Mouse (Mus musculus) testis, adult 10 weeks (tissue): ENCODE data around the gene Dnajc5. TPM values are rescaled to one million over a fixed set of nuclear protein-coding genes. Genes with fewer than 3 reads are reported as not detected.

Source experiments
- polyA plus RNA-seq: library from polyadenylated mRNA; stranded (reverse); fragments of 350-450 nt; fragmentation: Illumina TruSeq; extraction: RNeasy Lipid Tissue Mini Kit (QIAGEN cat#74804); gene quantifications from one replicate; pipeline ENCODE4 v1.2.3, GENCODE M21; 2014; ENCODE audit warnings: low read depth, low replicate concordance

Gene Dnajc5
- polyA plus RNA-seq, result 16.9 TPM

GRCm38 (mm10) chr2:181520118-181520935 is at the start of gene Dnajc5:
Dnajc5 (plus strand) TSS chr2:181520485.

DNA sequence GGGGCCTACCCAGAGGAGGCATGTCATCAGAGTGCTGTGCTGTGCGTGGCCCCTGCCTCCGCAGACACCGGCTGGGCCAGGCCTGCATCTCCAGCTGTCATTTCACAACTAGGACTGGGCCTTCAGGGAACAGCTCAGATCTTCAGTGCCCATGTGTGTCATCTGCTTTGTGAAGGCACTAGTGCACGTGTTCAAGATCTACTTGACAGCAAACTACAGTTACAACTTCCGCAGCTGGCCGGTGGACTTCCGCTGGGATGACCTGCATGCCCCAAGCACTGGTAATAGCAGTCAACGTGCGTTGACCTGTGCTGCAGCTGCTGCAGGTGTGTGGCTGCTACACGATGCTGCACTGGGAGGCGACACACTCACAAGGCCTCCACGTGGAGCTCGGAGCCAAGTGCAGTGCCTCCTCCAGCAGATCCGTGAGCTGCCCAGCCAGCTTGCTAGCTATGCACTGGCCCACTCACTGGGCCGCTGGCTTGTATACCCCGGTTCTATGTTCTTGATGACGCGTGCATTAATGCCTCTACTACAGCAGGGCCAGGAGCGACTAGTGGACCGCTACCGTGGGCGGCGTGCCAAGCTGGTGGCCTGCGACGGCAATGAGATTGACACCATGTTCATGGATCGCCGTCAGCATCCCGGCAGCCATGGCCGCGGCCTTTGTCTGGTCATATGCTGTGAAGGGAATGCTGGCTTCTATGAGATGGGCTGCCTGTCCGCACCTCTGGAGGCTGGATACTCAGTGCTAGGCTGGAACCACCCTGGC is 26.9 kb upstream of the Dnajc5 start, which contains the start of gene Abhd16b:
Gene Abhd16b, plus strand, starts transcription at position 51 of the 772 bp plus-strand sequence.

DNA sequence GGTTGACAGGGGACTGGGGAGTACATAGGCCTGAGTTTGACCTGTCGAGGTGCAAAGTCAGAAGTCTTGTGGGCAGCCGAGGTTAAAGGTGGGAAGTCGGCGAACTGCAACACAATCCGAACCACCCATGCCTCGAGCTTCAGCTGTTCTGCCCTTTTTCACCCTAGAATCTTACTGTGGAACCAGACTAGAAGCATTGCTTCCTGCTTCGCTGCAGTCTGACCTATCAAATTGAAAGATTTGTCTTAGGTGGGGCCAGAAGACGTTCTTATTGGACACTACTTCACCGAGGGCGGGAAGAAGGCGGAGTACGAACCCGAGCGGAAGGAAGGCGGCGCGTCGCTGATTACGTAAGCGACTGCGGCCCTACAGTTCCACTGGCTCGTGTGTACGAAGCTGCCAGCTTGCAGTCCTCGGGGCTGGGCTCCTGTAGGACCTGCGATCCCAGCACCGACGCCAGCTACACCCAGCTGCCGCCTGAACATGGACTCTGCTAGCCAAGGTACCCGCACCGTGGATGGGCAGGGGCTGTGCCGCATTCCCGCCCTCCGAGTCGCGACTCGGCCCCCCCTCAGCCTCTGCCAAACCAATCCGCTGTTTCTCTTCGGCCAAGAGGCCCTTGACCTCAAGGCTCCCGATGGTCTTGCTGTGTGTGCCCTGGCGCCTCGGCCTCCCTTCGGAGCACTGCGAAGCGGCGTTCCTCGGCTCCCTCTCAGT is 23.3 kb upstream of the Dnajc5 start, which contains the start of gene Tpd52l2:
Gene Tpd52l2, plus strand, starts transcription at position 312 of the 717 bp plus-strand sequence.

GRCm38 (mm10) chr2:181584411-181584942 is 64.2 kb downstream of the Dnajc5 start, which contains the start of gene Uckl1:
Uckl1 (minus strand) TSS chr2:181584892.

DNA sequence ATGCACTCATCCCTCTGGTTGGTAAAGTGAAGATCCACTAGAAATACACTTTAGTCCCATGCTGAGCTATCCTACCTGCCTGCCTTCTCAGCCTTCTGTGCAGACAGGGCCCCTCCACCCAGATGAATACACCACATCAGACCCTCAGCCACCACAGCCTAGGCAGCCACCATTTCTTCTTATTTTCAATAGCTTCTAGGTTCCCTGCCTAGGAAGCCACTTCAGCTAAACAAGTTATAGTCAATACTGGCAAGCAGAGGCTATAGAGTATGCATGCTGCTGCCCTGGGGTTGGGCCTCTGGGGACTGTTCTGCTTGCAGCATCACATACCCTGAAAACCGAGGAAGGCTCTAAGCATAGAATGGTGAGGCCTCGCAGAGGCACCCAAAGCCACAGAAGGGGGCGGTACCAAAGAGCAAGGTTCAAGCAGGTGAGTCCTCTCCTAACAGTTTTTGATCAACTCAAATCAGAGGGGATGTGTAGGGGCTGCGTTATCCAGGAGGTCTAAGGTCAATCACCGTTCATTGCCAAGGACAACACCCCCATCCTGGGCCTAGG is 71.3 kb downstream of the Dnajc5 start, which contains the start of gene Prpf6:
Gene Prpf6, plus strand, starts transcription at position 341 of the 558 bp plus-strand sequence.

DNA sequence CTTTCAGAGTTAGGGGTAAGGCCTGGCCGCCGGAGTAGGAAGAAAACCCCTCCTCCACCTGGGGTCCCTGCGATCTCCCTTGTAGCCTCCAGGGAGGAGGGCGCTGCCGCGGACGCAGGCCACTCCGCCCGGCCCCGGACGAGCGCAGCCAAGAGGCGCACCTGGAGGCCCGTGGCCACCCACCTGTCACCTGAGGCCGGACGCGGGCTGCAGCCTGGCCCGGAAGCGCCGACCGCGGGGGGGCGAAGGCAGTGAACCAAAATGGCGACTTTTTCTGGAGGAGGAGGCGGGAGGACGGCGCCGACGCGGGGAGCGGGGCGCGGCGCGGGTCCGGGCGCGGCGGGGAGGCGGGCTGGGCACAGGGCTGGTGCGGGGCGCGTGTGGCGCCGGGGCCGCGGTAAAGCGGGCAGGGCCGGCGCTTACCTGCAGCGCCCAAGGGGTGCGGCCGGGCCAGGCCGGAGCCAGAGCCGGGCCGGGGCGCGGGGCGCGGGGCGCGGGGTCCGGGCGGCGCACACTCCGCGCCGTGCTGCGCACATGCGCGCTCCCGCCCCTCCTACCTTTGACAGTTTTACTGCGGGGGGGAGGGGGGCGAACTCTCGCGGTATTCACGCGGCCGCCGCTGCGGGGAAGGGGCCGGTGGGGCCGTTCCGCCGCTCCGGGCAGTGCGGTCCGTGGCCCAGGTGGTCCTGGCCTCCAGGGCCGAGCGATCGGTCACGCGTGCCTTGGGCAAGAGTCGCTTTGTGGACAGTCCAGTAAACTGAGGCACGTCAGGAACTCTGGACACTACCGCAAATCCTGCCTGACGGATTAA is 72.2 kb downstream of the Dnajc5 start, which contains the start of gene Zfp512b:
Gene Zfp512b, minus strand, starts transcription at position 573 of the 811 bp plus-strand sequence.

GRCm38 (mm10) chr2:181598454-181599351 is 78.4 kb downstream of the Dnajc5 start, which contains the start of gene Samd10:
Samd10 (minus strand) TSS chr2:181599212.

Other genes starting within 250 kb of the Dnajc5 start
- gene Gmeb2, start 232.4 kb upstream of the Dnajc5 start, polyA plus RNA-seq, result 3.8 TPM
- not detected for gene Stmn3, start 206.0 kb upstream of the Dnajc5 start, polyA plus RNA-seq
- gene Rtel1, start 200.7 kb upstream of the Dnajc5 start, polyA plus RNA-seq, result 22.7 TPM
- 0.88 TPM for gene Zgpat, start 155.6 kb upstream of the Dnajc5 start, polyA plus RNA-seq
- 36.4 TPM for gene Arfrp1, start 155.1 kb upstream of the Dnajc5 start, polyA plus RNA-seq
- gene Lime1, start 140.4 kb upstream of the Dnajc5 start, polyA plus RNA-seq, result 0.50 TPM
- 2.3 TPM for gene Zbtb46, start 61.1 kb upstream of the Dnajc5 start, polyA plus RNA-seq
- 9.6 TPM for gene Abhd16b, start 27.3 kb upstream of the Dnajc5 start, polyA plus RNA-seq
- gene Tpd52l2, start 23.3 kb upstream of the Dnajc5 start, polyA plus RNA-seq, result 13.2 TPM
- 6.7 TPM for gene Uckl1, start 64.4 kb downstream of the Dnajc5 start, polyA plus RNA-seq
- 25.6 TPM for gene Prpf6, start 71.4 kb downstream of the Dnajc5 start, polyA plus RNA-seq
- 13.4 TPM for gene Zfp512b, start 72.3 kb downstream of the Dnajc5 start, polyA plus RNA-seq
- gene Samd10, start 78.7 kb downstream of the Dnajc5 start, polyA plus RNA-seq, result 14.0 TPM
- not detected for gene Gm29797, start 136.5 kb downstream of the Dnajc5 start, polyA plus RNA-seq
- 0.13 TPM for gene Sox18, start 151.2 kb downstream of the Dnajc5 start, polyA plus RNA-seq
- gene Tcea2, start 159.8 kb downstream of the Dnajc5 start, polyA plus RNA-seq, result 73.6 TPM
- gene Rgs19, start 173.5 kb downstream of the Dnajc5 start, polyA plus RNA-seq, result 8.8 TPM
- gene Lkaaear1, start 178.0 kb downstream of the Dnajc5 start, polyA plus RNA-seq, result 0.90 TPM
- gene Oprl1, start 194.5 kb downstream of the Dnajc5 start, polyA plus RNA-seq, result 2.3 TPM
- gene Myt1, start 242.8 kb downstream of the Dnajc5 start, polyA plus RNA-seq, result 2.4 TPM